Mouse (Mus musculus) thymus, adult 2 months (tissue): ENCODE results near the gene Klhl36.

ENCODE experiments used
- CTCF ChIP-seq: fragments of 200-500 bp; IDR thresholded peaks from 2 replicates; pipeline ENCODE4 v1.5.1; 2012; ENCODE audit warnings: mild to moderate bottlenecking, control low read depth, low read length, moderate library complexity, borderline replicate concordance; ENCODE audit not compliant: control insufficient read depth, poor library complexity, insufficient read depth; ENCODE audit errors: extremely low read depth
- POLR2A ChIP-seq: fragments of 200-500 bp; IDR thresholded peaks from 2 replicates; pipeline ENCODE4 v1.6.1; 2012; ENCODE audit warnings: mild to moderate bottlenecking, low read length, control low read depth, moderate library complexity; ENCODE audit not compliant: control insufficient read depth, poor library complexity, insufficient read depth; ENCODE audit errors: extremely low read depth

DNA sequence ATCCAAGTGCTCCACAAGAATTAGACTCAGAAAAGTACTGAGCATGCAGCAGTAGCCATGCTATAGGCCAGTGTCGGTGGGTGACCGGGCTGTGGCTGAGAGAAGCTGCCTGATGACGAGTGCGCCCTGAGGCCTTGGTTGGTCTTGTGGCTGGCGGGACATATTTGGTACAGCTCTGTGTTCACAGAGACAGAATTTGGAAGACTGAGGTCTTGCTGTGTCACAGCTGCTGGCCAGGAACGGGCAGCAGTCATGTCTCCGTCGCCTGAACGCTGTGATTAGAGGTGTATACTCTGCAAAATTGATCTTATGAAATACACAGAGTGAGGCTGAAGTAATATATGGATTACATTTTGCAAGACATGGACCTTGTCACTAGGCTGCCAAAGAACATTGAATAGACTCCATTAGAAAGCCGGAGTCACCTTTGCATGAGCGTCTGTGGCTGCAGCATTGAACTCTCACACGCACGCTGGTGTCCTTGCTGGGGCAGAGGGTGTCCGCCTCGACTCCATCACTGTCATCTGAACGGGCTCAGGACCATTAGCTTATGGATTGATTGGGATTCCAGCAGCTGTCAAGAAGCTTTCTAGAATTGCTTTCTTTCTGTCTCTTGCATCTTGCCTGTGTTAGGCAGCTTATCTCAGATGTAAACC is 54.3 kb downstream of the Klhl36 start:
- TF ChIP-seq POLR2A (no peak), CTCF (no peak)
